In the genomic region with DNA sequence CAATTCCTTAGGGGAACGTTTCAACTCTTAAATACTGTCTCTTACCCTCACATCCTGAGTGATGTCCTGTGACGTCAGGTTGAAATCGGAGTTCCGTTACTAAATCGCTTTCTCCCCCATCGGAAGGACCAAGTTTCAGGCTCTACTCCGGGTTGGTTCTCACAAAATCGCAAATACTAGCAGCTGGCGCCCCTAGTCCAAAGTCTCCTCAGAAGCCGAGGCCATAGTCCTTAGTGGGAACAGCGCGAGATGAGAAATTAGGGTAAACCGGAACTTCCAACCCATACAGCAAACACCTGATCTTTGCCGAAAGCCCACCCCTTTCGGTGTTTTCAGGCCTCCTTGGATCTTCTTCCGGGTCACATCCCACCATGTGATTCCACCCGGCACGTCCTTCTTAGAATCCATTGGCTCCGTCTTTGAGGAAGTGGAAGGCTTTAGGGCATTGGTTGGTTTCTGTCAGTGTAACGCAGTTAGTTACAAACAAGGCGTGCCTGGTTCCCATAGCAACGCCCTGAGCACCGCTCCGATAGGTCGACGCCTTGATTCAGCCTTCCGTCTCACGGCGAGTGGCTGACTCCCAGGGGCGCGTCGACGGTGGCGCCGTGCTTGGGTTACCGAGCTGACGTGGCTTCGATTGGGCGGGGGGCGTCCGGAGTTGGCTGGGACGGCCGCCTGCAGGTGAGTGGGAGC, we compare ENCODE assay signal across 8 mouse cellular contexts. TPM values are rescaled to one million over a fixed set of nuclear protein-coding genes. Genes with fewer than 3 reads are reported as not detected.
A peak's percentile ranks its signal among the peaks of the same experiment; 100 is the strongest.
DNase-seq lines count a peak whose midpoint lies in the region; ATAC-seq and TF ChIP-seq lines count a peak whose summit lies in the region.

Gene Eaf2 (minus strand): TSS at position 421 of the 693 bp plus-strand sequence.
Gene Golgb1 (plus strand): TSS at position 558 of the 693 bp plus-strand sequence.

- H3K36me3 ChIP-seq in hindbrain, embryonic 10.5 days = peaks cover 28% of the 10 kb centered on the region
- peaks cover 6% of the 10 kb centered on the region; the same call in 1 of the 2 replicates for H3K36me3 ChIP-seq in lung, postnatal 0 days (ENCODE audit: insufficient read depth, low read length)

- under 1% methylated on average over 43 of the region's 43 CpGs for WGBS in hindbrain, embryonic 10.5 days
- WGBS in lung, postnatal 0 days = under 1% methylated on average over 43 of the region's 43 CpGs

- H3K4me1 ChIP-seq in hindbrain, embryonic 10.5 days (replicated peaks) = peaks cover 14% of the 10 kb centered on the region
- H3K4me1 ChIP-seq in lung, postnatal 0 days (ENCODE audit: insufficient read depth, low read depth, low read length) = peaks cover 5% of the 10 kb centered on the region; the same call in 1 of the 2 replicates

- H3K4me2 ChIP-seq in lung, postnatal 0 days (replicated peaks; ENCODE audit: low read depth, low read length) = peak within 1 kb of the TSS; percentile 78

- H3K27ac ChIP-seq in hindbrain, embryonic 10.5 days = peak within 1 kb of the TSS; percentile 93
- peak within 1 kb of the TSS; percentile 84 for H3K27ac ChIP-seq in lung, postnatal 0 days (ENCODE audit: low read length)

- no peaks in the 10 kb centered on the region for H3K27me3 ChIP-seq in hindbrain, embryonic 10.5 days (ENCODE audit: insufficient read depth, poor library complexity, severe bottlenecking)
- no peaks in the 10 kb centered on the region for H3K27me3 ChIP-seq in lung, postnatal 0 days (replicated peaks; ENCODE audit: insufficient read depth, low read length)

- peak; percentile 97 for ATAC-seq in frontal cortex, adult (ENCODE audit: low TSS enrichment)
- peak; percentile 99 for ATAC-seq in lung, postnatal 0 days

- TF ChIP-seq CTCF in lung, postnatal 0 days (IDR thresholded peaks at IDR 0.05) = no peak

- TF ChIP-seq EP300 in lung, postnatal 0 days (IDR thresholded peaks at IDR 0.05) = peak; percentile 66; the same call in 1 of the 2 replicates

- peak; percentile 98 for DNase-seq in MN1 (ENCODE audit: low spot score)
- peak; percentile 100 for DNase-seq in cerebellum, adult 9-10 months
- peak; percentile 96 for DNase-seq in hindbrain, embryonic 10.5 days (ENCODE audit: low spot score)
- DNase-seq in layer of hippocampus, adult 9-11 months = peak; percentile 100
- DNase-seq in lung, postnatal 0 days (ENCODE audit: low spot score) = peak; percentile 100
- peak; percentile 88 for DNase-seq in ovary, postnatal 14 days (ENCODE audit: low spot score)
- peak; percentile 95 for DNase-seq in thymus, postnatal 14 days

- no peaks in the 10 kb centered on the region for H3K9me3 ChIP-seq in hindbrain, embryonic 10.5 days
- no peaks in the 10 kb centered on the region for H3K9me3 ChIP-seq in lung, postnatal 0 days (ENCODE audit: low read length)

- H3K4me3 ChIP-seq in hindbrain, embryonic 10.5 days = peak within 1 kb of the TSS; percentile 99
- H3K4me3 ChIP-seq in lung, postnatal 0 days (ENCODE audit: low read depth, low read length) = peak within 1 kb of the TSS; percentile 75

- peak within 1 kb of the TSS; percentile 91 for H3K9ac ChIP-seq in lung, postnatal 0 days (replicated peaks; ENCODE audit: low read depth)

RNA-seq across cellular contexts. Expression of gene Eaf2, which starts in this region (rescaled TPM):
- 1.2 and 1.3 TPM in 2 replicates for polyA plus RNA-seq in hindbrain, embryonic 10.5 days (2016; fragmentation: Nextera tagmentation; extraction: Ambion mirVana)
- 0.95 and 1.4 TPM in 2 replicates for polyA plus RNA-seq in lung, postnatal 0 days (2015; fragmentation: Nextera tagmentation; extraction: Ambion mirVana)

RNA-seq across cellular contexts. Expression of gene Golgb1, which starts in this region (rescaled TPM):
- 64.0 and 81.2 TPM in 2 replicates for polyA plus RNA-seq in hindbrain, embryonic 10.5 days (2016; fragmentation: Nextera tagmentation; extraction: Ambion mirVana)
- 114 and 120 TPM in 2 replicates for polyA plus RNA-seq in lung, postnatal 0 days (2015; fragmentation: Nextera tagmentation; extraction: Ambion mirVana)

Comparison
In these comparisons a context has a peak if more than half of its experiments do, and no peak if none do; other contexts are left out.
1. Peak in every context shown above with its lines: DNase-seq, ATAC-seq, H3K4me3 ChIP-seq and H3K27ac ChIP-seq.